Mouse (Mus musculus) ES-Bruce4 (cell line): ENCODE measurements around the gene Islr.

Experiments used
- CTCF ChIP-seq: IDR thresholded peaks from one replicate; pipeline ENCODE4 v1.8.1; 2011; ENCODE audit warnings: low read depth, low read length
- EP300 ChIP-seq: IDR thresholded peaks from 2 replicates; pipeline ENCODE4 v1.6.1; 2011; ENCODE audit warnings: low read depth, low read length; ENCODE audit not compliant: insufficient read depth
- POLR2A ChIP-seq: IDR thresholded peaks from one replicate; pipeline ENCODE4 v1.8.1; 2011; ENCODE audit warnings: low read length; ENCODE audit not compliant: insufficient read depth

- TF ChIP-seq CTCF: no peak
- TF ChIP-seq POLR2A: no peak
- TF ChIP-seq EP300: no peak
These were observed 9.3 kb upstream of the Islr start for GRCm38 (mm10) chr9:58213377-58213776.
